Mouse (Mus musculus) spleen, adult 2 months (tissue): ENCODE measurements around the gene Ntrk3. TPM values are rescaled to one million over a fixed set of nuclear protein-coding genes. Genes with fewer than 3 reads are reported as not detected.

Experiments used
- DNase-seq, 2 experiments: peaks; one replicate each; pipeline versions ENCODE4 v3.0.0 to v3.0.0-alpha.2; 2012 to 2021; ENCODE audit warnings: low spot score in 2 of 2, low read depth in 1 of 2
- H3K27ac ChIP-seq: fragments of 200-500 bp; 2 replicates; pipeline ENCODE4 v1.5.1; 2012; ENCODE audit warnings: low read length, inconsistent platforms; ENCODE audit not compliant: insufficient read depth
- H3K27me3 ChIP-seq: fragments of 200-500 bp; 2 replicates; pipeline ENCODE4 v1.6.1; 2012; ENCODE audit warnings: mild to moderate bottlenecking, moderate library complexity, low read length, inconsistent platforms; ENCODE audit not compliant: control insufficient read depth, insufficient read depth
- H3K36me3 ChIP-seq: fragments of 200-500 bp; 2 replicates; pipeline ENCODE4 v1.6.1; 2012; ENCODE audit warnings: mild to moderate bottlenecking, low read length, inconsistent platforms; ENCODE audit not compliant: control insufficient read depth, insufficient read depth
- H3K4me1 ChIP-seq: fragments of 200-500 bp; 2 replicates; pipeline ENCODE4 v1.6.1; 2011; ENCODE audit warnings: inconsistent platforms; ENCODE audit not compliant: control insufficient read depth, insufficient read depth, insufficient read length
- H3K4me3 ChIP-seq: fragments of 200-500 bp; 2 replicates; pipeline ENCODE4 v1.5.1; 2011; ENCODE audit warnings: mild to moderate bottlenecking, inconsistent platforms; ENCODE audit not compliant: insufficient read depth, insufficient read length; ENCODE audit errors: extremely low read depth
- CTCF ChIP-seq: fragments of 200-500 bp; IDR thresholded peaks from 2 replicates; pipeline ENCODE4 v1.5.1; 2011; ENCODE audit warnings: mild to moderate bottlenecking, inconsistent platforms; ENCODE audit not compliant: insufficient read depth, insufficient read length, insufficient replicate concordance; ENCODE audit errors: extremely low read depth
- POLR2A ChIP-seq: fragments of 200-500 bp; IDR thresholded peaks from 2 replicates; pipeline ENCODE4 v1.6.1; 2011; ENCODE audit warnings: low read depth, low read length, inconsistent platforms
- WGBS: fragments of 180-500 bp; shearing (Covaris S2); methylation state at CpG from one replicate; pipeline ENCODE4 v1.1.7; 2018; 5-methylcytosine and 5-hydroxymethylcytosine counted together
- polyA plus RNA-seq: library from polyadenylated mRNA; depleted of rRNA; stranded (reverse); fragments of >200 nt; gene quantifications from 2 replicates; pipeline ENCODE4 v1.2.3, GENCODE M21; 2012

Ntrk3 gene
- polyA plus RNA-seq, 1 experiment = 1.5 TPM

DNA sequence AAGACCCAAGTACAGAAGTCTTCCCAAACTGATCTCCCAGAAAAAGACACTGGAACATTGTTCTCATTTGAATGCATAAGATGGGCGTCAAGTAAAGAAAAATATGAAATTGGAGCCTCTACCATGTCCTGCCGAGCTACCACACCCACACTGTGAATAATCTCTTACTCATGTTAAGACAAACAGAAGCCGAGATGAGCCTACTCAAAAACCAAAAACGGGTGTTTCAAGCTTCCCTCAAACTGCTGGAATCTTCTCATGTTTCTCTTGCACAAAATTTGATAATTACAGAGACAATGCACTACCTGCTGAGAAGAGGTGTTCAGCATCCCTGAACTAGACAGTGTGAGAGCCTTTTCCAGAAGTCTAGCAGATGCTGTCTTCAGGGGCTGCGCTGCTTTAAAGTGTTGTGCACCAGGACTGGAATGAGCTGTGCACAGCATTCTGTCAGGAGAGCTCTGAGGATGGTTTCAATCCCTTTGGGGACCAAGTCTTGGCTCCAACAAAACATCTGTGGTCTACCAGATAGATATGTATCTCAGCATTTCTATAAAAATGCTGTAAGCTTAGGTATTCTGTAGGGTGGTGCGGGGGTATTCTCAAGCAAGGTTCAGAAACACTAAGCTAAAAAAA, 69.7 kb downstream of the Ntrk3 start:
- 91% methylated on average over 6 of the region's 6 CpGs for WGBS
- H3K27me3 ChIP-seq = no peaks in the 10 kb centered on the region
- no peak for DNase-seq
- no peaks in the 10 kb centered on the region for H3K36me3 ChIP-seq
- TF ChIP-seq POLR2A (no peak), CTCF (no peak)
- no peaks in the 10 kb centered on the region for H3K4me1 ChIP-seq
- H3K27ac ChIP-seq = no peak overlapping the region
- no peak overlapping the region for H3K4me3 ChIP-seq

DNA sequence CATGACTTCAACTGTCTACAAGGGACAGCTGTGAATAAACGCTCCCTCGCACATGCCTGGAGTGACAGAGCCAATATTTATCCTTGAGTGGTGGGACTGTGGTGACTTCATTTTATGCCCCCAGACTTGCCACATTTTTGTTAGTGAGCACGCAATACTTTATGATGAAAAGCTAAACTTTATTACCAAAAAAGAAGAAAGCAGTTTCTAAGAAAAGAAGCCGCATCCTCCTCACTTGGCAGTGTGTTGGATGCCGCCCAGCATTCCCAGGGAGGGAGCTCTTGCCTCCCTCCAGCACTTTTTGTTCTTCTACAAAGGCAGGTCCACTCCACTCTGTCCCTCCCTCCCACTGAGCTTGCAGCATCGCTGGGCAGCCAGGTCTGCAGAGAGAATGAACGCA, 77.0 kb downstream of the Ntrk3 start:
- Histone ChIP-seq H3K4me3 (no peak overlapping the region), H3K27ac (no peak overlapping the region), H3K4me1 (no peaks in the 10 kb centered on the region), H3K36me3 (no peaks in the 10 kb centered on the region), H3K27me3 (no peaks in the 10 kb centered on the region)
- WGBS = 82% methylated on average over 7 of the region's 7 CpGs
- no peak for DNase-seq
- TF ChIP-seq POLR2A (no peak), CTCF (no peak)

DNA sequence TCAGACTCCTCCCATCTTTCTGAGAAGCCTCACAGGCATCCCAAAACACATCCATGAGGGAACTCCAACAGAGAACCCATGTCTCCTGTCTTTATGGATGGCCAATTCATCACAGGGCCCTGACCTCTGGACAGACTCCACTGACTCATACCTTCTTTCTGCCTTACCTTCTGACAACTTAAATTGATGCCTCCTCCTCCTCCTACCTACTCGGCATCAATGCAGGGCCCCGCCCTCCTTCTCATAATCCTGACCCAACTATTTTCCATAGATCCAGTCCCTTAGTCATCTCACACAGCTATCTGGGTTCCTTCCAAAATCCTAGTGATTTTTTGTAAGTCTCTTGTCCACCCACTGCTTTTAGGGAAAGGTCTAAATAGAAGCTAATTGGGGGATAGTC, 78.0 kb downstream of the Ntrk3 start:
- no peaks in the 10 kb centered on the region for H3K27me3 ChIP-seq
- no peak overlapping the region for H3K4me3 ChIP-seq
- TF ChIP-seq CTCF = no peak
- no peaks in the 10 kb centered on the region for H3K36me3 ChIP-seq
- WGBS = 82% methylated on average over 2 of the region's 2 CpGs
- DNase-seq = no peak
- H3K4me1 ChIP-seq = no peaks in the 10 kb centered on the region
- no peak overlapping the region for H3K27ac ChIP-seq

DNA sequence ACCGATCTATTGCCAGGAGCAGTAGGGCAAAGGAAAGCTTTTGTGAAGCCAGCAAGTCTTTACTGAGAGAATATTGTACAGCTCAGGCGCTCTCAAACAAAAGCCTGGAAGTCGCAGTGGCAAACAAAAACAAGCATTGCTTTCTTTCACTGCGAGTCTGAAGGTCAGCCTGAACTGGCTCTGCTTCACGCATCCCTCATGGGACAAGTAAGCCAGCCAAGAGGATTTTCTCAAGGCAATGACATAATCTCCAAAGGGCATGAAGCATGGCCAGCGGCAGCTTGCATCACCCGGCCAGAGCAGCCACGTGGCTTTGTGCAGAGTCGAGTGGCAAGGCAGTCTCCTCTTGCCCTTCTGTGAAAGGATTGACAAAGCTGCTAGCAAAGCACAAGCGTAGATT, 79.8 kb downstream of the Ntrk3 start:
- no peaks in the 10 kb centered on the region for H3K27me3 ChIP-seq
- no peak for TF ChIP-seq CTCF
- TF ChIP-seq POLR2A = no peak
- no peak overlapping the region for H3K27ac ChIP-seq
- no peak for DNase-seq
- H3K36me3 ChIP-seq = no peaks in the 10 kb centered on the region
- H3K4me1 ChIP-seq = no peaks in the 10 kb centered on the region
- WGBS = 83% methylated on average over 10 of the region's 10 CpGs
- no peak overlapping the region for H3K4me3 ChIP-seq

DNA sequence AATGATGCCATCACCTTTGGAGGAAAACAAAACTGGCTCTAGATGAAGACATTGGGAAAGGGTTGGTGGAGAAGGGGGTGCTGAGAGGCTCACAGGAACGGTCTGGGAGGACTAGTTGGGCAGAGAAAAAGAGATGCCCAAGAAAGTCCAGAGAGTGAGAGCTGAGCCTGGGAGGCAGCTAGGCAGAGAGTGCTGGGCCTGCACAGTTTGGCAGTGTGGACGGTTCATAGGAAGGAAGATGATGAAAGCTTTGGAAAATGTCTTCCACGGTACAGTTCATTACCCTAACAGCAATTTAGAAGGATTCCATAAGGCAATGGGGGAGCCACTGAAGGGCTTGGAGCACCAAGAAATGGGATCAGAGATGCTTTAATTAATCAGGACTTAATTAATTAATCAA, 81.6 kb downstream of the Ntrk3 start:
- 73% methylated on average over 3 of the region's 3 CpGs for WGBS
- no peak for DNase-seq
- H3K27ac ChIP-seq = no peak overlapping the region
- H3K27me3 ChIP-seq = no peaks in the 10 kb centered on the region
- H3K36me3 ChIP-seq = no peaks in the 10 kb centered on the region
- TF ChIP-seq POLR2A (no peak), CTCF (no peak)
- no peaks in the 10 kb centered on the region for H3K4me1 ChIP-seq
- H3K4me3 ChIP-seq = no peak overlapping the region

DNA sequence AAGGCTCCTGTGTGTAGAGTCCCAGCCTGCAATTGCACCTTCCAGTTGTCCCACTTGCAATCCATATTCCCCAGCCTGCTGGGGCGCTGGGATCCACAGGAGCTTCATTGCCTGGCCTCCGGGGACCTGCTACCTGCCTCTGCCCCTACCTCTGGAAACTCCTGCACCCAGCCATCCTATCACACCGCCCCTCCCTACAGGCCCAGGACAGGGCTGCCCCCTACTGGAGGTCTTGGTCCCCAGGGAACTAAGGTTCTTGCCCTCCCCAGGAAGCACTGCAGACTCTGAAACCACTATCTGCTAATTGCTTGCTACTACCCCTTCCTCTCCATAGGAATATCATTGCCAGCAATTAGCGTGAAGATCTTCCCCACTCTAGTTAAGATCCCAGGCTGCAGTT, 84.1 kb downstream of the Ntrk3 start:
- no peak overlapping the region for H3K4me3 ChIP-seq
- DNase-seq = no peak
- H3K4me1 ChIP-seq = no peaks in the 10 kb centered on the region
- H3K36me3 ChIP-seq = no peaks in the 10 kb centered on the region
- H3K27me3 ChIP-seq = no peaks in the 10 kb centered on the region
- WGBS = 47% methylated on average over 4 of the region's 4 CpGs
- H3K27ac ChIP-seq = no peak overlapping the region
- no peak for TF ChIP-seq POLR2A
- no peak for TF ChIP-seq CTCF

DNA sequence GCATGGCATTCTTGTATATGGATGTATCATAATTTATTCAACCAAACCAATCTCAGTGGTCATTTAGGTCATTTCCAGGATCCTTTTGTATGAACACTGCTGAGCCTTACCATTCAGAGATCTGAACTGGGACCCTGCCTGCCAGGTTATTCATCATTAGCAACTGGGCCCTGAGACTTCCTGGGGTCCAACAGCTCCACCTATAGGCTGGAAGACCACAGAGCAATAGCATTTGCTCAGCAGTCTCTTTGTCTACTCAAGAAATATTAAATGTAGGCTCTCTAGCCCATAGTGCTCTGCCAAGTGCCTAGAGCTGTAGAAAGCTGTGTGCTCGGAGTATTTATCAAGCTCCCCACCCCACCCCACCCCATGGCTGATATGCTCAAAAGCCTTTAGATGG, 85.5 kb downstream of the Ntrk3 start:
- WGBS = 52% methylated on average over 1 of the region's 1 CpGs
- no peaks in the 10 kb centered on the region for H3K27me3 ChIP-seq
- no peak for DNase-seq
- H3K4me1 ChIP-seq = no peaks in the 10 kb centered on the region
- TF ChIP-seq CTCF (peak; percentile 10; the same call in 1 of the 2 replicates), POLR2A (no peak)
- no peak overlapping the region for H3K4me3 ChIP-seq
- H3K36me3 ChIP-seq = no peaks in the 10 kb centered on the region
- no peak overlapping the region for H3K27ac ChIP-seq
